Mouse (Mus musculus) right cerebral cortex, postnatal 14 days (tissue): Measurements from ENCODE around the gene Klhdc4.

ENCODE experiments used
- DNase-seq: peaks from one replicate; pipeline ENCODE4 v3.0.0; 2022

Gene Klhdc4

GRCm38 (mm10) chr8:121829048-121829776 is at the start of gene Klhdc4:
Klhdc4 (minus strand) TSS chr8:121829569.
- peak; percentile 87 for DNase-seq

- DNase-seq: no peak
Observed at GRCm38 (mm10) chr8:121877828-121878480, 48.6 kb upstream of the Klhdc4 start.

- no peak for DNase-seq
Observed at GRCm38 (mm10) chr8:121877212-121877611, 47.8 kb upstream of the Klhdc4 start.

- no peak for DNase-seq
Observed at GRCm38 (mm10) chr8:121875517-121875916, 46.1 kb upstream of the Klhdc4 start.

- no peak for DNase-seq
Observed at GRCm38 (mm10) chr8:121875045-121875444, 45.7 kb upstream of the Klhdc4 start.

- DNase-seq: no peak
Observed at GRCm38 (mm10) chr8:121874031-121874430, 44.7 kb upstream of the Klhdc4 start.

GRCm38 (mm10) chr8:121871833-121872440 is 42.6 kb upstream of the Klhdc4 start:
- DNase-seq: no peak

GRCm38 (mm10) chr8:121870190-121870589 is 40.8 kb upstream of the Klhdc4 start:
- no peak for DNase-seq

GRCm38 (mm10) chr8:121868896-121869295 is 39.5 kb upstream of the Klhdc4 start:
- DNase-seq: no peak

- no peak for DNase-seq
Observed at GRCm38 (mm10) chr8:121868196-121868595, 38.8 kb upstream of the Klhdc4 start.

- DNase-seq: no peak
Observed at GRCm38 (mm10) chr8:121865356-121865755, 36.0 kb upstream of the Klhdc4 start.

GRCm38 (mm10) chr8:121861806-121862548 is 32.6 kb upstream of the Klhdc4 start:
- no peak for DNase-seq

- DNase-seq: peak; percentile 7
Observed at GRCm38 (mm10) chr8:121861276-121861675, 31.9 kb upstream of the Klhdc4 start.

- peak; percentile 3 for DNase-seq
Observed at GRCm38 (mm10) chr8:121857747-121858146, 28.4 kb upstream of the Klhdc4 start.

- DNase-seq: peak; percentile 2
Observed at GRCm38 (mm10) chr8:121857331-121857730, 28.0 kb upstream of the Klhdc4 start.

GRCm38 (mm10) chr8:121856071-121856746 is 26.8 kb upstream of the Klhdc4 start:
- DNase-seq: no peak

- peak; percentile 4 for DNase-seq
Observed at GRCm38 (mm10) chr8:121853586-121853985, 24.2 kb upstream of the Klhdc4 start.

GRCm38 (mm10) chr8:121852464-121852863 is 23.1 kb upstream of the Klhdc4 start:
- DNase-seq: peak; percentile 0

GRCm38 (mm10) chr8:121851716-121852115 is 22.3 kb upstream of the Klhdc4 start:
- DNase-seq: no peak

GRCm38 (mm10) chr8:121850821-121851470 is 21.6 kb upstream of the Klhdc4 start:
- peak; percentile 97 for DNase-seq

GRCm38 (mm10) chr8:121850436-121850820 is 21.1 kb upstream of the Klhdc4 start:
- no peak for DNase-seq

GRCm38 (mm10) chr8:121850018-121850417 is 20.6 kb upstream of the Klhdc4 start:
- peak; percentile 63 for DNase-seq
